In the genomic region with DNA sequence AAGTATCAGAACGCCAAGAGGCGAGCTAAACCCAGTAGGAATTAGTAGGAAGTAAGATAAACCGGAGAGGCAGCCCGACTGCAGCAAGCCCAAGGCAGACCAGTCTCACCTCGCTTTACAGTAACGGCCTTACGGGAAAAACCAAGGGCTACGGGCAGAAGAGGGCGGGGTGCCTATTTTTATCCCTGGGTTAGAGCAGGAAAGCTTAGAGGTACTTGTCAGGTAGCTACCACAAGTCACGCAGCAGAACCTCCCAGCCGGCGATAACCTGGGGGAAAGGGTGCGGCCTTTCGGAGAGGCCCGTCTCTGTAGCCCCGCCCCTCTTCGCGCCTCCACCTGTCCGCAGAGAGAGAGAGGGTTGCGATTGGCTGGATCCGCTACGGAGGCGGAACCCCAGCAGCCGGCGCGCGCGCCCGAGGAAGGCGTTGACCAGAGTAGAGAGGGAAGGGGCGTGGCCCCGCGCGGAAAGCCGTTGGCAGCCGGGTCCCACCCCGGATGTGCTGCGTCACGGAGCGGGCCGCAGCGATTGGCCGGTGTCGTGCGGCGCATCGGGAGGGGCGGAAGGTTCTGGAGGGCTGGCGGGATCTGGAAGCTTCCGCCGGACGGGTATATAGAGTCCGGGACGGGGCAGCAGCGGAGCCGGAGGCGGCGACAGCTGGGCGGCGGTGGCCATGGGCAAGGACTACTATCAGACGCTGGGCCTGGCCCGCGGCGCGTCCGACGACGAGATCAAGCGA, we compare ENCODE assay signal across 8 mouse cellular contexts. TPM values are rescaled to one million over a fixed set of nuclear protein-coding genes. Genes with fewer than 3 reads are reported as not detected.
A peak's percentile ranks its signal among the peaks of the same experiment; 100 is the strongest.
DNase-seq lines count a peak whose midpoint lies in the region; ATAC-seq and TF ChIP-seq lines count a peak whose summit lies in the region.

A gene (minus strand): TSS at position 311 of the 737 bp plus-strand sequence.
A gene (plus strand): TSS at position 533 of the 737 bp plus-strand sequence.

- intact Hi-C loops in heart, postnatal 25 days (cut with DNase I), result loop anchor here (2.0 to 5.0 kb wide), 3 partner anchors 15 to 1239 kb away; a partner anchor contains a TSS

- no peak for TF ChIP-seq CTCF in lung, adult 2 months (IDR thresholded peaks at IDR 0.05; ENCODE audit: insufficient read depth, low read length)

- H3K4me1 ChIP-seq in ES-E14 (ENCODE audit: control insufficient read depth in 2 of 2, insufficient read depth in 2 of 2, low read length in 2 of 2, poor library complexity in 1 of 2), result peaks cover 5 to 27% of the 10 kb centered on the region in 2 experiments
- H3K4me1 ChIP-seq in forebrain, embryonic 15.5 days, result peaks cover 18% of the 10 kb centered on the region
- H3K4me1 ChIP-seq in lung, adult 2 months (ENCODE audit: control insufficient read depth, insufficient read depth, low read length), result peaks cover 9% of the 10 kb centered on the region

- TF ChIP-seq POLR2A in lung, adult 2 months (IDR thresholded peaks at IDR 0.05; ENCODE audit: borderline replicate concordance, extremely low read depth, low read depth, low read length), result peak; percentile 98

- DNase-seq in ES-E14 (ENCODE audit: low read depth, low spot score), result peak; percentile 99
- peak; percentile 100 for DNase-seq in cerebellum, adult 11-12 months
- DNase-seq in heart, postnatal 25 days (ENCODE audit: low spot score), result peak; percentile 100
- DNase-seq in layer of hippocampus, adult 18-20 months (ENCODE audit: low spot score in 2 of 2), result peak; percentile 99
- DNase-seq in lung, adult 2 months, result peak; percentile 99
- peak; percentile 100 for DNase-seq in thymus, adult 18-20 months

- H3K27me3 ChIP-seq in forebrain, embryonic 15.5 days, result no peaks in the 10 kb centered on the region

- under 1% methylated on average over 69 of the region's 69 CpGs for WGBS in forebrain, embryonic 15.5 days
- under 1% methylated on average over 68 of the region's 69 CpGs for WGBS in lung, adult 2 months

- peaks cover 31% of the 10 kb centered on the region for H3K36me3 ChIP-seq in ES-E14 (ENCODE audit: control insufficient read depth, insufficient read depth, low read length, poor library complexity, severe bottlenecking)
- peaks cover 28% of the 10 kb centered on the region for H3K36me3 ChIP-seq in forebrain, embryonic 15.5 days

- H3K4me3 ChIP-seq in ES-E14 (ENCODE audit: insufficient read depth in 1 of 2, low read depth in 1 of 2, low read length in 2 of 2, poor library complexity in 1 of 2, severe bottlenecking in 1 of 2), result peak within 1 kb of the TSS; percentile 90 to 99
- H3K4me3 ChIP-seq in forebrain, embryonic 15.5 days, result peak within 1 kb of the TSS; percentile 70
- peak within 1 kb of the TSS; percentile 97 for H3K4me3 ChIP-seq in lung, adult 2 months (replicated peaks; ENCODE audit: extremely low read depth, low read depth, low read length)

- in situ Hi-C loops in ES-E14 (cut with MboI; ENCODE audit: low sequenced_read_pairs in 2 of 2, unreplicated experiment in 2 of 2), result no loop called here

- H3K27ac ChIP-seq in ES-E14 (ENCODE audit: insufficient read depth, low read depth, low read length, poor library complexity, severe bottlenecking), result peak within 1 kb of the TSS; percentile 82
- H3K27ac ChIP-seq in forebrain, embryonic 15.5 days (replicated peaks), result peak within 1 kb of the TSS; percentile 97

- H3K4me2 ChIP-seq in forebrain, embryonic 15.5 days (replicated peaks), result peak within 1 kb of the TSS; percentile 74

- H3K9ac ChIP-seq in ES-E14 (ENCODE audit: insufficient read depth, low read depth, low read length, poor library complexity, severe bottlenecking), result peak within 1 kb of the TSS; percentile 90
- H3K9ac ChIP-seq in forebrain, embryonic 15.5 days (replicated peaks), result peak within 1 kb of the TSS; percentile 77

- no peaks in the 10 kb centered on the region for H3K9me3 ChIP-seq in ES-E14 (ENCODE audit: control insufficient read depth, insufficient read depth, low read depth, low read length)
- H3K9me3 ChIP-seq in forebrain, embryonic 15.5 days, result no peaks in the 10 kb centered on the region

- ATAC-seq in forebrain, embryonic 15.5 days (replicated peaks), result peak; percentile 98
- ATAC-seq in neutrophil, adult 5-6 weeks (ENCODE audit: extremely low read depth, insufficient number of reproducible peaks, low FRiP score, poor library complexity, severe bottlenecking), result peak; percentile 92

TF ChIP-seq in ES-E14, 5 proteins besides CTCF, POLR2A, EP300 and RAD21:
- TF ChIP-seq ZC3H11A (IDR thresholded peaks at IDR 0.05; ENCODE audit: borderline replicate concordance, low read depth, low read length), result no peak
- no peak for TF ChIP-seq ZNF384 (IDR thresholded peaks at IDR 0.05; ENCODE audit: low read depth, low read length)
- 0 out of 2 replicates have a peak, but pooled peaks have one; percentile 17 for TF ChIP-seq CHD2 (IDR thresholded peaks at IDR 0.05; ENCODE audit: low read depth, low read length)
- TF ChIP-seq HCFC1 (IDR thresholded peaks at IDR 0.05; ENCODE audit: borderline replicate concordance, insufficient read depth, low read length), result peak; percentile 66; the same call in 1 of the 2 replicates
- no peak for TF ChIP-seq MAFK (IDR thresholded peaks at IDR 0.05; ENCODE audit: insufficient read depth, low read depth, low read length)

RNA-seq across cellular contexts. Expression of the first gene that starts in this region (rescaled TPM):
- total RNA-seq in ES-E14 (2012; rRNA removed), result 246 and 386 TPM in 2 replicates
- 683 and 712 TPM in 2 replicates for polyA plus RNA-seq in forebrain, embryonic 15.5 days (2015; fragmentation: Nextera tagmentation; extraction: Ambion mirVana)
- 100 to 1,000 TPM; 381 to 389 TPM for total RNA-seq in heart, postnatal 25 days (2021)
- total RNA-seq in layer of hippocampus, adult 18-20 months (2021), result 100 to 1,000 TPM; 550 to 556 TPM
- polyA plus RNA-seq in lung, adult 2 months (2012; rRNA removed), result 416 and 565 TPM in 2 replicates
- total RNA-seq in neutrophil, adult 5-6 weeks (2017), result 114 and 122 TPM in 2 replicates

RNA-seq across cellular contexts. Expression of the second gene that starts in this region (rescaled TPM):
- 22.9 and 30.1 TPM in 2 replicates for total RNA-seq in ES-E14 (2012; rRNA removed)
- 59.8 and 63.0 TPM in 2 replicates for polyA plus RNA-seq in forebrain, embryonic 15.5 days (2015; fragmentation: Nextera tagmentation; extraction: Ambion mirVana)
- total RNA-seq in heart, postnatal 25 days (2021), result 10 to 100 TPM; 10.4 to 17.6 TPM
- total RNA-seq in layer of hippocampus, adult 18-20 months (2021), result 10 to 100 TPM; 53.6 to 58.1 TPM
- 23.5 and 26.4 TPM in 2 replicates for polyA plus RNA-seq in lung, adult 2 months (2012; rRNA removed)
- total RNA-seq in neutrophil, adult 5-6 weeks (2017), result 42.1 and 42.7 TPM in 2 replicates

Comparison
In these comparisons a context has a peak if more than half of its experiments do, and no peak if none do; other contexts are left out.
1. Peak in every context shown above with its lines: DNase-seq, ATAC-seq, H3K4me3 ChIP-seq and H3K27ac ChIP-seq.